Mouse (Mus musculus): ENCODE results near the gene Piezo1.

Piezo1 gene

GRCm38 (mm10) chr8:122569996-122570395 is 18.9 kb upstream of the Piezo1 start:
- DNase-seq (ENCODE audit: low read depth): no peak

DNA sequence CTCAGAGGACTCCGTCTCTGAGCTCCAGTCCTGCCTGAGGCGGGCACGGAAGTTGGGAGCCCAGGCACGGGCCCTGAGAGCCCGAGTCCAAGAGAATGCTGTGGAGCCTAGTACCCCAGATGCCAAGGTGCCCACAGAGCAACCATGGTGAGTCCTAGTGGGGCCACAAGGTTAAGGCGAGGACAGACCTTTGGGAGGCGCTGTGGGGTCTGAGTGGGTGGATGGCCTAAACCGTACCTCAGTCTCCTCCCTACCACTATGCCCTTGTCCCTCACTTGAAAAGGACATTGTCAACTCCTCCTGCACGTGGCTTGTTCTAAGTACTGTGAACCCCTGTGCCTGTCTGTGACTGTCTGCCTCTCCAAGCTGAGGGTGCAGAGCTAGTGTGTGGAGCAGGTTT is 18.2 kb upstream of the Piezo1 start:
- no peak for DNase-seq (ENCODE audit: low read depth)

- no peak for DNase-seq (ENCODE audit: low read depth)
These were observed 17.8 kb upstream of the Piezo1 start for GRCm38 (mm10) chr8:122568881-122569309.

GRCm38 (mm10) chr8:122568109-122568504 is 17.0 kb upstream of the Piezo1 start:
- no peak for DNase-seq (ENCODE audit: low read depth)

DNA sequence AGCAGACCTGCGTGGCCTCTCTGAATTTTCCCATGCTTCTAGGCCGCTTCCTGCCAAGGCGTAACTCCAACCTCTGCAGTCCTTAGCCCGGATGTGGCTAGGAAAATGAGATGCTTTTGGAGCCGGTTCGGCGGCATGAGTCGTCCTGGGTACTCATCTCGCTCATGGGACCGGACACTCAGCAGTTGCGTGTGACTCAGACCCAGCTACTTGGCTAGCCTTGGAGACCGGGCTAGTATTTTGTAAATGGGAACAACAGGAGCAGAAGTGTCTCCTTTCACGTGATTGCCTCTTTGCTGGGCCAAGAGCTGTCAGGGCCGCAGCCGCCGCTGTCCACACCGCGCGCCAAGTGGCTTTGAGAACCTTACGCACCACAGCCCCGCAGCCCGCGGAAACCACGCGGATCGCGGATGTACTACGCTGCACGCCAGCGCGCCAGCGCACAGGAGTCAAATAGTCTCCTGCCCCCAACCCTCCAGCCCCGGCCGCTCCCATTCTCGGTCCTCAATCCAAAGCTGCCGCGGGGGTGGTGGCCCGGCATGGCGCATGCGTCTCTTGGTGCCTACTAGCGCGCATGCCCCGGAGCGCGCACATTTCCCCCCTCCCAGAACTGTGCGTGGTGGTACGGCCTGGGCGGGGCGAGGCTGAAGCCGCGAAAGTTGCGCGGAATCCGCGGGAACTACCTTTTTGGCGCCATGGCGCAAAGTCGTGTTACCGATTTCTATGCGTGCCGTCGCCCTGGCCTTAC is 16.4 kb upstream of the Piezo1 start, which contains the start of gene Cdt1:
Cdt1 (plus strand) TSS at position 655 of the 748 bp plus-strand sequence.
- DNase-seq (ENCODE audit: low read depth): peak; percentile 88

DNA sequence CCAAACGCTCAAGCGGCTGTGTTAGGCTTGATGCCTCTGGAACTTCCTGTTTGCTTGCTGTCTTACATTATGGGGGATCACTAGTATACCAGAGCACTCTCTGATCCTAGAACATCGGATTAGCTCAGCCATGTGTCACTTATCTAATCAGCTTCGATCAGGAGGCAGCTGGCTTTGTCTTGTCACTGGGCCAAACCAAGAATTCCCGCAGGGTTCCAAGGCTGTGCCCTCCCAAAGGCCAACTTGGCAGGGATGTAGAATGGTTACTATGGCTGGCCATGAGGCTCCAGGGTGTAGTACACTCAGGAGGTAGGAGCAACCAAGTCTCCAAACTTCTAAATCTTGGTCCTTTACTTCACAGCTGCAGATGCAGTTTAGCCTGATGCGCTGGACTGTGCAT is 15.6 kb upstream of the Piezo1 start:
- DNase-seq (ENCODE audit: low read depth): no peak

- DNase-seq (ENCODE audit: low read depth): no peak
These were observed 13.5 kb upstream of the Piezo1 start for GRCm38 (mm10) chr8:122564363-122565352.

DNA sequence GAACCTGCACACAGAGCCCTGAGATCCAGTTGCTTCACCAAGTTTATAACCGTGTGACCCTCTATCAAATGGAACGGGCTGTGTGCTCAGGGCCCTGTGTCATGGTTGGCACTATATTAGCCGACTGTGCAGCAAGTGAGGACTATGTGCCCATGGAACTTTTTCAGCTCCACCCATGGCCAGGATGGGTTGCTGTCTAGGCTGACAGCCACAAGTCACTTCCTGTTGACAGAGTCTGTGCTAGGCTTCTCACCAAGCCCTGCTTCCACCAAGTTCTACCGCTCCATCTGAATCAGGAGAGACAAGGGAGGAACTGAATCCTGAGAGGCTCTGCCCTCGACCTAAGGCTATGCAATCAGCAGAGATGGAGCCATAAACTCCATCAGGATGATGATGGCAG is 10.1 kb upstream of the Piezo1 start:
- no peak for DNase-seq (ENCODE audit: low read depth)

GRCm38 (mm10) chr8:122558671-122559349 is 7.7 kb upstream of the Piezo1 start:
- DNase-seq (ENCODE audit: low read depth): no peak

- DNase-seq (ENCODE audit: low read depth): no peak
These were observed 6.3 kb upstream of the Piezo1 start for GRCm38 (mm10) chr8:122557248-122558038.

DNA sequence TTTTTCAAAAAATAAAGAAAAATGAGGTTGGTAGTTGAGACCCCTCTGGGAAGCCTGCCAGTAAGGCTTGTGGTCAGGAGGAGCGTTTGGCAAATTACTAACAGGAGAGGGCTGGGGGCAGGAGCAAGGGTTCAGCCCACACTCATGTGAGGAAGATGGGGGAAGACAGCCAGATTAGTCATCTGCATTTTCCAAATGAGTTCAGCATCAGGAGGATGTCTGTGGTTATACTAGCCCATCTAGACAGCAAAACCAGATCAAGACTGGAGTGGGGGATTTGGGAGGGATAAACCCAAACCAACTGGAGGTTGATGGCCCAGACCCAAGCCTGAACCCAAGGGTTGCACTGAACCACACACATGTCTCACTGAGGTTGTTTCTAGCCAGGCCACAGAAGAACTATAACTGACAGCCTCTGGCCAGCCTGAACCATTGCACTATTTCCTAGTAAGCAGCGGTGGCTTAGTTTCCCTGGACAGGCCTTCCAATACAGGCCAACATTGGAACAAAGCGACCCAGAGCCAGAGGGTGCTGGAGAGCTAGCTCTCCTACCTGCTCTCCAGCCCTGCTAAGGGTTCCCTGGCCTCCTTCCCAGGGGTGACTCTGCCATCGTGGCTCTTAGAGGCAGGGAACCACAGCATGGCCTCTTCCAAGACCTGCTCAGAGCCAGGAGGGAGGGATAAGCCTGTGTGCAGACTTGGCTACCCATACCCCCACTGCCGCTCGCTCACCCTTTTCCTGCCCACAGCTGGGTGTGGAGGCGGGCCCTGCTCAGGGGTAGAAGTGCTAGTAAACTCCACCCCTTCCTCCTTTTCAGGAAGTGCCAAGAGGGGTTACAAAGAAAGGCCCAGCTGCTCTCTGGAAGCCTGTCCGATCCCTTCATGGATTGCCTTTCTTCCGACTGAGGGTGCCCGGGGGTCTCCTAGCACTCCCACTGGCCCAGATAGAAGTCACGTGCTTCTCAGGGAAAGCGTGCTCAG is 5.2 kb upstream of the Piezo1 start:
- DNase-seq (ENCODE audit: low read depth): no peak

- no peak for DNase-seq (ENCODE audit: low read depth)
These were observed 3.7 kb upstream of the Piezo1 start for GRCm38 (mm10) chr8:122554786-122555185.

- DNase-seq (ENCODE audit: low read depth): no peak
These were observed 199 bp downstream of the Piezo1 start for GRCm38 (mm10) chr8:122550995-122551264.

DNA sequence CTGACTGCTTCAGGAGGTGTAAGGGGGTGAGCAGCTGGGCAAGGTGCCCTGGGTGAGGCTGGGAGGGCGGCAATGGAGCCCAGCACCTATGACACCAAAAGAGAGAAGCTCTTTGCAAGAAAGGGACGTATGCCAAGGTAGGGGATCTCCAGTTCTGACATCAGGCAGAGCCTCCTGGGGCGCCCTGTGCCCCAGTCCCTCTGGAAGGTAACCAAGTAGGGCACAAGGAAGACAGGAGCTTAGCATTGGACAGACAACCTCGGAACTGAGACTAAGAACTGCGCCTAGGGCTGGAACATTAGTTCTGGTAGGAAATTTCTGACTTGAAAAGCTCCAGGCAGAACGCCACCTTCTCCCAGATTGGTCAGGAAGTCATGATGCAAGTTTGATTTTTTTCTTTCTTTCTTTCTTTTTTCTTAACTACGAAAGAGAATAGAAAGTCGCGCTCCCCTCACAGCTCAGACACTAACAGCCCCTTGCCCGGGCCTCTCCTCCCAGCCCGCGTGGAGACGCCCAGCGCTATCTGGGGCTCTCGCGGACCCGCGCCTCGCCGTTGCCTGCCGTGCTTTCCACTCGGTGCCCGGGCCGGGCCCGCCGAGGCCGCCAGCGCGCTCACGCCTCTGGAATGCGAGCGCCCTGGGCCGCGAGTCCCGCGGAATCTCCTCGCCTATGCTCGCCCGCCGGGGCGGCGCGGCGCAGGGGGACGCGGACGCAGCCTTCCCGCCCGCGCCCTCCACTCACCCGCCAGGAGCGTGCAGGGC is 715 bp downstream of the Piezo1 start:
- DNase-seq (ENCODE audit: low read depth): no peak

DNA sequence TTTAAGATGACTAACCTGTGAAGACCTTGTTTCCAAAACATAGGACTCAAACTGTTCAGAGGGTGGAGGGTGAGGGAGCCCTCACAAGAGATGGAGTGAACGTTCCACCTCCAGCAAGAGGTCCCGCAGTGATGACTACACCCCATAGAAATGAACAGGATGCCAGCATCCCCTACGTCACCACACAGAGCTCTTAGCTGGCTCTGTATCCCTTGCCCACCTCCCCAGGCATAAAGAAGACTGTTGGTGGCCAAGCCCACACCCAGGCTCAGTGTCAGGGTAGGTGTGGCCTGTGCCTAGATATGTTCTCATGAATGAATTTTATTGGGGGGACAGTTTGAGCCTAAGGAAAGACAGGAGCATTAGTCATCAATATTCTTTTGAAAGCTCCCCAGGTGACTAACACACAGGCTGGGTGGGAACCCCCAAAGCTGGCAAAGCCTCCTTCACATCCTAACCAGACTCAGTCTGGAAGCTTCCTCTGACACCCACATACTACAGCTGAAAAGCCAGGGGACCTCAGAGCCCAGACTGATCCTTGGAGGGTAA is 2.2 kb downstream of the Piezo1 start:
- DNase-seq (ENCODE audit: low read depth): no peak

DNA sequence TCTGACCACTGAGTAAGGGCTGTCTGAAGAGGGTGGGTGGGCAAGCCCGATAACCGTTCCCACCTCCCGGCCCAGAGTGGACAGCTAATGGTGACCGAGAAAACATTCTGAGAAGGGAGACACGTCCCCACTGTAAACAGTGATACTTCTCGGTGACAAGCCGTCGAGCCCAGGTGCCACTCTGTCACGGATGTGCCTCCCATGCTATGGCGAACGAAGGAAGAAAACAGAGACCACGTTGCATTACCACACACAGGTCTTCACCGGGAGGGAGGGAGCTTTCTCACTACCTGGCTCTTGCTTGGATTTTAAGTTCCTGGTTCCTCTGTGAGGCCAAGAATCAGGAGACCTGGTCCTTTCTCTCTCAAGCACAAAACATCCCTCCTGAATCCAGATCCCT is 2.8 kb downstream of the Piezo1 start:
- DNase-seq (ENCODE audit: low read depth): no peak

DNA sequence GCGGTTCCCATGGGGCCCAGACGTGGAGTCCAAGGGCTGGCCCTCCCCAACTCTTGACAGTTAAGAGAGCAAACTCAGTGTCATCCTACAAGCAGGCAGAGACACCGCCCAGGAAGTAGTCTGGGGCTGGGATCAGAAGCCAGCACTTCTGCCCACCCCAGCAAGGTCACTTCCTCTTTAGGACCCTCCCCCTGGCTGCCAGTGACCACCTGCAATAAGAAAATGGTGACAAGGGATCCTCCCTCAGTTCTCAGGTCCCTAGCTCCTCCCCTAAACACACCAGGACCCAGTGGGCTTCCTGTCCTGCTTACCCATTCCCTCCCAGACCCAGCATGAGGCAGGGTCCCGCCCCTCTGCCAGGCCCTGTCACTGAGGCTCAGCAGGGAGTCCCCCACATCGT is 3.3 kb downstream of the Piezo1 start:
- DNase-seq (ENCODE audit: low read depth): peak; percentile 70

DNA sequence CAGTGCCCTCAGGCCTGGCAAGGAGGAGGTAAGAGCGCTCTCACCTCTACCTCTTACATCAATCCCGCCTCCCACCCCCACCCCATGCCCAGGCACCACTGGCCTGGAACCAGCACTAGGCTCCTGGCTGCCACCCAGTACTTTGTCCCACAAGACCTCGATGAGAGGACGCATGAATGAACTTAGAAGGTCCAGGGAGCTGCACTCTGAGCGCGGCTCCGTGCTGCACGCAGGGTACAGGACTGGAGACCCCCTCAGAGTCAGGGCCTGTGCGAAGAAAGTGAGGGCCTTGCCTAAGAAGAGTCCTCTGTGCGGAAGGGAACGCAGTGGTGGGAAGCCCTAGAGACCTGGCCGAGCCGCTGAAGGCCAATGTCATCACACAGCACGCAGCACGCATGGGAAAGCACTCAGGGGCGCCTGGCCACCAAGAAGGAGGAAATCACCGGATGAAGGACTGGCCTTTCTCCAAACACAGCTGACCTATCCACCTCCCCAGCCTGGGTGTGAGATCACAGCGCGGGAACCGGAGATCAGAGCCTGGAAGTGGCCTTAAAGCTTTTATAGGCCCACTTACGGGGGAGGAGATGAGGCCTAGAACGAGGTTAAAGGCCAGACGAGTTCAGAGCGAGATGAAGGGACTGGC is 4.2 kb downstream of the Piezo1 start:
- DNase-seq (ENCODE audit: low read depth): no peak
